Mouse (Mus musculus) cerebellum, postnatal 4 days (tissue): ENCODE measurements around the gene Abcb7.

Experiments
- DNase-seq, 2 experiments: peaks; one replicate each; pipeline ENCODE4 v3.0.0; 2022; ENCODE audit warnings: low spot score in 2 of 2, mixed read lengths in 1 of 2

Abcb7 gene

DNA sequence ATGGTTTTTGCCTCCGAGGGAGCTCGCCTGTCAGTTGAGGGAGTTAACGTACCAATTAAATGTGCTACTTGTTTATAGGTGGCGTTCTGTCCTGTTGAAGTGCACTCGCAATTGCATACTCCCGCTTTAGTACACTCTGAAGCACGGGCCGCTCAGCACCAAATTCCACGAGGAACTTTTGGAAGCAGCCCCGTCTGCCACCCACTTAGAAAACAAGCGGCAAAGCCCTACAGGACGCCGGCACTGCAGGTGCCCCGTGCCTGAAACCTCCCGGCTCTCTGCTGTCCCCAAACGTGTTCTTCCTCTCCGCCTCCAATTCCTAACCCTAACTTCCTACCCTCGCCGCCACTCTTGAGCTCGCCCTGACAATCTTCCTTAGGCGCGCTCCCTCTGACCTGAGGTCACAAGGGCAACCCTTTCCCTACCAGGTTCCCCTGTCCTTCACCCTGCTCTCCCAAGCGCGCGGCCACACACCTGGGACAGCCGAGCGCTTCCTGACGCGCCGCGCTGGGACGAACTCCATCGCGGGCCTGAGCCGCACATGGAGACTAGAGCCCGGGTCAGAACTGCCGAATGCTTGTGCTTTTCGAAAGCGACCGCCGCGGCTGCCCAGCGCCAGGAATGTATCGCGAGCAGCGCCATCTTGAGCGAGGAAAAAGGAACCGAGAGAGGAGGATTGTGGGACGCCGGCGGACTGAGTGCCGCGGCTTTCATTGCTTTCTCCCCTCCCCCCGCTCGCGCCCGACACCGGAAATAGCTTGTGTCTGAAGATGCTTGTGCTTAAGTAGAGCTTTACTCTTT is at the start of gene Abcb7:
Gene Abcb7 (minus strand): TSS at position 674 of the 801 bp plus-strand sequence.
- DNase-seq, result peak; percentile 58 to 81

- DNase-seq, result no peak
Observed at GRCm38 (mm10) chrX:104461755-104462154, 48.1 kb upstream of the Abcb7 start.

DNA sequence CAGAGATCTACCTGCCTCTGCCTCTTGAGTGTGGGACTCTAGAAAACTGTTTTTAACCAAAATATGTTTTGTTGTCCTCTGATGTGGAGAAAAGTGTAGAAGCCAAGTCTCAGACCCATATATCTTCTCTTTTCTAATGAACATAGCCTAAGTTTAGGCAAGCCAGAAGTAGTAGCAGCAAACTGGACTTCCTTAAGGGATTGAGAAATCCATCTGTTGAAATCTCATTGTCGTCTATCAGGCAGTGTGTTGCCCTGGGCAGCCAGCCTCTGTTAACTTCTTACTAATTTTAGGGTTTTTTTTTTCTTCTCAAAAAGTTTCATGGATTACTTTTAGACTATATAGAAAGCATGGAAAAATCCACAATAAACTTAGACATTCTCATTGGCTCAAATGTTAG is 38.8 kb upstream of the Abcb7 start:
- no peak for DNase-seq

DNA sequence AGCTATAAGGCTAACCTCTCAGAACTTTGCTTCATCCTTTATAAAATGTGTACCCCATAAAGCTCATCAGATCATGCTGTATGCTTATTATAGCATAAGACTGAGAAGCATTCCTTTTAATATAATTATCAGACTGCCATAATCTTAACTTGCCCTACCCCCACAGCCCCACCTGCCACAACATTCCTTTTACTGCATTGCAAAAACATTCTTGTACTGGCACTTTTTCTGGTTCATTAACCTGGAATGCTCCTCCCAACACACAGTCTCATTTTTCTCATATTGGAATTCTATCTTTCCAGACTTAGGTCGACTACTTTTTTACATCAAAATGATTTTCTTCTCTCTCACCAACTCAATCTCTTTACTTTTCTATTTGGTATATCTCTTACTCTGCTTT is 19.8 kb upstream of the Abcb7 start:
- no peak for DNase-seq

- no peak for DNase-seq
Observed at GRCm38 (mm10) chrX:104428108-104428507, 14.5 kb upstream of the Abcb7 start.

DNA sequence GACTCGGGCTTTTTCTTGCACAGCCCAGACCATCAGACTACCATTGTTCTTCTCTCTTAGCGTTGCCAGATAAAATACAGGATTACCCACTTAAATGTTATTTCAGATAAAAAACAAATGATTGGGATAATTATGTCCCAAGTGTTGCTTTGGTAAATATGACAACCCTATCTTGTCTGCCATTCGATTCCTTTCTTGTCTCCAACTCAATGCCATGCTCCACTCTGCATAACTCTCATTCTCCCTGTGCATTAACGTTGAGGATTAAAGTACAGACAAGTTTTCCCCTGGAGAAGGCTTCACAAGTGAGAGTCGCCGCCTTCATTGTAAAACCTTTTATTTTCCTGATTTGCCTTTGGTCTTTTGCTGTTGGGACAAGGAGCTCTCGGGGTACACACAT is 339 bp upstream of the Abcb7 start:
- DNase-seq, result no peak

DNA sequence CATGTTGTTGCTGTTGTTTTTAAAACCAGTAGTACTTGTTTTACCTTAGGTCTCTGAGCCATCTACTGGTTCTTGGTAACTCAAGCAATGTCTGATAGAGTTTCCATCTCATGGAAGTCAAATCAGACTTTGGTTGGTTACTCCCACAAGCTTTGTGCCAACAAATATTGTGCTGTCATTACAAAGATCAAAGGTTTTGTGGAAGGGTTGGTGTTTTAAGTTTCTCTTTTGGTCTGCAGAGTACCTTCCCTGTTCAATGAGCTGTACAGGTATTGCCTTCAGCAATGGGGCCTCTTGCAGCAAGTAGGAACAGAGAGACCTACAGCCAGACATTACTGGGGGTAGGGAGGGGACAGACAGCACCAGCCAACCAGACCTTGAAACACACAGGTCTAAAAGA is 5.5 kb downstream of the Abcb7 start:
- DNase-seq, result no peak

DNA sequence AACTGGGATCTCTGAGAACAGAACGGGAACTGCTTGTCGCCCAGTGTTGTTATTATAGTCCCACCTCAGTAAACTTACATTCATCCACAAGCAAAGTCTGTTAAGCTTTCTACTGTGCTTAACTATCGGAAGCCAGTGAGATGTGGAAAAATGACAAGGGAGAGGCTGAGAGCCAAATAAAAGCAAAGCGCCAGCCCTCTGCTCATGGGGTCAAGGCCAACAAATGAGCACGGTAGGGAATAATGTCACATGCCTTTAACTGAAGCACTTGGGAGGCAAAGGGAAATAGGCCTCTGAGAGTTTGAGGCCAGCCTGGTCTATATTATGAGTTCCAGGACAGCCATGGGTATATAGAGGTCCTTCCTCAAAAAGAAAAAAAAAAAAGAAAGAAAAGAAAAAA is 11.2 kb downstream of the Abcb7 start:
- no peak for DNase-seq

DNA sequence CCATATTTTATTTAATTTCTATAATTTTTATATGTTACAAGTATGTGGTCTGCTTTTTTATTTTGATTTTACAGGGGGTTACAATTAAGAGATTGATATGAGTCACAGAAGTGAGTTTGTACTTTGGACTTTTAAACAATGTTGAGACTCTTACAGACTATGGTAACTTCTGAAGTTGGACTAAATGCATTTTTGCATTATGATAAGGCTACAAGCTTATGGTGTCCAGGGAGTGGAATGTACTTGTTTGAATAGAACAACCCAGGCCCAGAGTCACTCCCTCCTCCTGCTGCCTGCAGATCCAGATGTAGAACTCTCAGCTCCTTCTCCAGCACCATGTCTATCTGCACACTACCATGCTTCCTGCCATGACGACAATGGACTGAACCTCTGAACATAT is 12.5 kb downstream of the Abcb7 start:
- DNase-seq, result no peak

DNA sequence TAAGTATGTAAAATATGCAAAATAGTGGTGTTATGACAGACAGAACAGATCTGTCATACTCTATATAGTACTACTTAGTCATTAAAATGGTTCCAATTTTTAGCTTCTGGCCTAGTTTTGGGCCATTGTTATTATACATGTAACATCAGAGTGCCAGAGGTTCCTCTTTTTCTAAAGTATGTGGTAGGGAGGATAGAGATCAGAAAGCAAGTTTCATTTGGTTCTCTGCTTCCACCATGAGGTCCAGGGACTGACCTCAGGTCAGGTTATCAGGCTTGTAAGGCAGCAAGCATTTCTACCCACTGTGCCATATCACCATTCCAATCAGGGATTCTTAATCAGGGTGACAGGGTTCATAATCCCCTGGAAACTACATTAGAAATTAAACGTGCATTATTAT is 16.1 kb downstream of the Abcb7 start:
- DNase-seq, result no peak

DNA sequence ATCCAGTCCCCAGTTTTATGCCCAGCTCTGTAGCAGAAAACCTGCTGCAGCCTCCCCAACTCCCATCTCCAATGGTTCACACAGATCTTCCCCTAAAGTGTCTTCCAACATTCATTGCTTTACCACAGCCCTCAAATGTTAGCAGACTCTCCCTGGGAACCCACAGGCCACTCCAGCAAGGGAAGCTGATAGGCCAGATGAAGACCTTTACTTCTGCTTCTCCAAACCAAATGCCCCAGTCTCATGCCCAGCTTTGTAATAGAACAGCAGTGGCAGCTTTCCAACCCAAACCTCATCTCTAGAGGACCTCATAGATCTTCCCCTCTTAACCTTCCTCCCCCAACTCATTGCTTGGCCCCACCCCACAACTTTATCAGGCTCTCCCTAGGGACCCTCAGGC is 54.0 kb downstream of the Abcb7 start:
- DNase-seq, result no peak

DNA sequence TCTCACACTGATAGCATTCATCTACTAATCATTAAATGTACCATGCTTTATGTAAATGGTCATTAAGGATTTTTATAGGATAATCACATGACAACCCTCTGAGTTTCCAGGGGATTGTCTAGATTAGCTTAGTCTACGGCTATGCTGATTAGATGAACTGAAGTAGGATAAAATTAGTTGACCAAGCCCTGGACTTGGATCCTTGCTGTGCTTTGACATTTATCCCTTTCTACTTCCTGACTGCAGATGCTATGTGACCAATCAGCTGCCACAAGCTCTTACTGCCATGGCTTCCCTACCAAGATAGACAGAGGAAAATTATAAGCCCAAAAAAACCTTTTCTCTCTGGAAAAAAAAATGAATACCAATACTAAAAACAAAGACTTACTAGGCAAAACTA is 57.8 kb downstream of the Abcb7 start:
- DNase-seq, result no peak

DNA sequence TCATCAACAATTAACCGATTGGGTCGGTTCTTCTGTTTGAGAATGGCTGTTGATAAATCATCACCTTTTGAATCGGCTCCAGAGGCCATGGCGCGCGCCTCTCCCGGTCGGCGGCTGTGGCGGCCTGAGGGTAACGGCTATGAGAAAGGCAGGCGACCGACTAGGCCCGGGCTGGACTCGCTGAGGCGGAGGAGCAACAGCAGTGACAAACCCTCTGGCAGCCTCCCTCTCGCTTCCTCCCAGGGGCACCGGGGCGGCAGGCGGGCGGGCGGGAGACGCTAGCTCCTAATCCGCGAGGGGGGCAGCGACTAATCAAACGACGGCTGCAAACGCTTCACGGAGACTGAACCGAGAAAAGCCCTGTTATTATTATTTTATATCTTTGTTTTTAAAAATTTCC is 65.5 kb downstream of the Abcb7 start:
- DNase-seq, result peak in 1 of 2 experiments; percentile 3

DNA sequence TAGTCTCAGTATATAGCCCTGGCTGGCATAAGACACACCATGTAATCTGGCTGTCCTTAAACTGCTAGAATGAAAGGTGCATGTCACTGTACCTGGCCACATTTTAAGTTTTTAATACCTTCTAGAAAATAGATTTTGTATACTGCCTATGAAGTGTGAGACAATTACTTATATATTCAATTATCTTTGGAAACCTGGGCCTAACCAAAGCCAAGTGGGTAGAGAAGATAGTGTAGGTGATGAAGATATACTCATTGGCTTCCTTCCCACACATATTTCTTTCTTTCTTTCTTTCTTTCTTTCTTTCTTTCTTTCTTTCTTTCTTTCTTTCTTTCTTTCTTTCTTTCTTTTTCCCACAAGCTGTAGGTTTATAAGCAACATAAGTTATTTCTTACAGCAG is 121.9 kb downstream of the Abcb7 start:
- DNase-seq, result no peak

- no peak for DNase-seq
Observed at GRCm38 (mm10) chrX:104279828-104280227, 133.8 kb downstream of the Abcb7 start.

- DNase-seq, result no peak
Observed at GRCm38 (mm10) chrX:104264371-104264770, 149.3 kb downstream of the Abcb7 start.

DNA sequence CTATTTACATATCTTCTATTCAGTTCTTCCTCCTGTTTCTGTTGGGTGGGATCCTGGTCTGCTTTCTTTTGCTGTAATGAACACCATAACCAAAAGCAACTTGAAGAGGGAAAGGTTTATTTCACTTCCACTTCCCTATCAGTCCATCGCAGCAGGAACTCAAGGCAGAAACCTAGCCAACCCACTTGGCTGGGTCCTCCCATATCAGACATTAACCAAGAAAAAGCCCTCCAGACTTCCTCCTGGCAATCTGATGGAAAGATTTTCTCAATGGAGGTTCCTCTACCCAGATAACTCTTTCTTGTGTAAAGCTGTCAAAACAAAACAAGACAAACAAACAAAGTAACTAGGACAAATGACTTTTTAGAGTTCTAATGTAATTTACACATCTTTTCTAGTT is 151.2 kb downstream of the Abcb7 start:
- no peak for DNase-seq

DNA sequence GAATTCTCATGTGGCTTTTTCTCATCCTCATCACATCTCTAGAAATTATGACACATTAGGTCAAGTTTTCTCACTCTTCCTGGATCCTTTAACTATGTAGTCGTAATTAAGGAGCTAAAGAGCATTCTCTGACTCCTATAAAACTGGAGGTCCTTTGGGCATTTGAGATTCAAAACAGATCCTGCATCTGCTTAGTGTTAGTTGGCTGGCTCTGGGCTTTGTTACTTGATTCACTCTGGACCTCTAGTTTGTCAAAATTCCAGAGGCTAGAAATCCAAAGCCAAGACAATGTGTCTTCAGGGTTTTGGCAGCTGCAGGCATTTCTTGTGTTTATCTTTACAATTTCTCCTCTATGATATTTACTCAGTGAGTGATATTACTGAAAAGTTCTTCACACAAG is 157.1 kb downstream of the Abcb7 start:
- DNase-seq, result no peak
